Mouse (Mus musculus): ENCODE measurements around the gene Xpr1. TPM values are rescaled to one million over a fixed set of nuclear protein-coding genes. Genes with fewer than 3 reads are reported as not detected.
"Not testable (repeated sequence)": the region's sequence is repeated elsewhere in the genome, so short reads cannot be mapped to it uniquely, and the experiment has no call there.

The Xpr1 gene
- polyA plus RNA-seq, 1 experiment from 2014 or later: 29.3 TPM

GRCm38 (mm10) chr1:155262496-155262895 is 154.7 kb downstream of the Xpr1 start:
- ATAC-seq (ENCODE audit: low FRiP score): not testable (repeated sequence)

GRCm38 (mm10) chr1:155254309-155254708 is 162.9 kb downstream of the Xpr1 start:
- no peaks in the 10 kb centered on the region for H3K9me3 ChIP-seq (ENCODE audit: control insufficient read depth, low read length)
- no peaks in the 10 kb centered on the region for H3K36me3 ChIP-seq (ENCODE audit: control insufficient read depth, insufficient read depth, low read length)
- no peaks in the 10 kb centered on the region for H3K27me3 ChIP-seq (ENCODE audit: control insufficient read depth, insufficient read depth, low read length)
- no peaks in the 10 kb centered on the region for H3K4me1 ChIP-seq (replicated peaks; ENCODE audit: control insufficient read depth, insufficient read depth, low read length)
- no peak for ATAC-seq (ENCODE audit: low FRiP score)
- H3K27ac ChIP-seq (ENCODE audit: low read depth, low read length): no peak overlapping the region
- H3K4me3 ChIP-seq (ENCODE audit: low read depth, low read length): no peak overlapping the region
- no peak for DNase-seq (ENCODE audit: low spot score)
- no peak overlapping the region for H3K9ac ChIP-seq (ENCODE audit: low read depth, low read length)
- no peak overlapping the region for H3K4me2 ChIP-seq (replicated peaks; ENCODE audit: low read depth, low read length)
- 88% methylated on average over 7 of the region's 8 CpGs for WGBS

More at GRCm38 (mm10) chr1:155262496-155262895, 154.7 kb downstream of the Xpr1 start:
- not testable (repeated sequence) for H3K9me3 ChIP-seq (ENCODE audit: control insufficient read depth, low read length); H3K9ac ChIP-seq (ENCODE audit: low read depth, low read length); H3K4me3 ChIP-seq (ENCODE audit: low read depth, low read length); H3K36me3 ChIP-seq (ENCODE audit: control insufficient read depth, insufficient read depth, low read length); DNase-seq (ENCODE audit: low spot score); H3K27me3 ChIP-seq (ENCODE audit: control insufficient read depth, insufficient read depth, low read length); H3K4me2 ChIP-seq (replicated peaks; ENCODE audit: low read depth, low read length); H3K4me1 ChIP-seq (replicated peaks; ENCODE audit: control insufficient read depth, insufficient read depth, low read length); H3K27ac ChIP-seq (ENCODE audit: low read depth, low read length)
- 95% methylated on average over 10 of the region's 10 CpGs for WGBS

- no peaks in the 10 kb centered on the region for H3K4me1 ChIP-seq (replicated peaks; ENCODE audit: control insufficient read depth, insufficient read depth, low read length)
- no peak for DNase-seq (ENCODE audit: low spot score)
- no peaks in the 10 kb centered on the region for H3K36me3 ChIP-seq (ENCODE audit: control insufficient read depth, insufficient read depth, low read length)
- no peak overlapping the region for H3K4me3 ChIP-seq (ENCODE audit: low read depth, low read length)
- ATAC-seq (ENCODE audit: low FRiP score): no peak
- no peak overlapping the region for H3K9ac ChIP-seq (ENCODE audit: low read depth, low read length)
- H3K27ac ChIP-seq (ENCODE audit: low read depth, low read length): no peak overlapping the region
- H3K9me3 ChIP-seq (ENCODE audit: control insufficient read depth, low read length): no peaks in the 10 kb centered on the region
- no peak overlapping the region for H3K4me2 ChIP-seq (replicated peaks; ENCODE audit: low read depth, low read length)
- WGBS: 81% methylated on average over 12 of the region's 12 CpGs
- no peaks in the 10 kb centered on the region for H3K27me3 ChIP-seq (ENCODE audit: control insufficient read depth, insufficient read depth, low read length)
These were observed 164.1 kb downstream of the Xpr1 start for GRCm38 (mm10) chr1:155253126-155253525.

GRCm38 (mm10) chr1:155252631-155253121 is 164.5 kb downstream of the Xpr1 start:
- Histone ChIP-seq H3K9me3 (ENCODE audit: control insufficient read depth, low read length) (no peaks in the 10 kb centered on the region), H3K4me3 (ENCODE audit: low read depth, low read length) (no peak overlapping the region), H3K27me3 (ENCODE audit: control insufficient read depth, insufficient read depth, low read length) (no peaks in the 10 kb centered on the region), H3K4me2 (replicated peaks; ENCODE audit: low read depth, low read length) (no peak overlapping the region), H3K4me1 (replicated peaks; ENCODE audit: control insufficient read depth, insufficient read depth, low read length) (no peaks in the 10 kb centered on the region), H3K27ac (ENCODE audit: low read depth, low read length) (no peak overlapping the region), H3K36me3 (ENCODE audit: control insufficient read depth, insufficient read depth, low read length) (no peaks in the 10 kb centered on the region), H3K9ac (ENCODE audit: low read depth, low read length) (no peak overlapping the region)
- WGBS: 54% methylated on average over 6 of the region's 6 CpGs
- DNase-seq (ENCODE audit: low spot score): no peak
- no peak for ATAC-seq (ENCODE audit: low FRiP score)

GRCm38 (mm10) chr1:155251596-155251995 is 165.6 kb downstream of the Xpr1 start:
- H3K4me1 ChIP-seq (replicated peaks; ENCODE audit: control insufficient read depth, insufficient read depth, low read length): no peaks in the 10 kb centered on the region
- H3K27ac ChIP-seq (ENCODE audit: low read depth, low read length): no peak overlapping the region
- no peaks in the 10 kb centered on the region; the same call in 1 of the 2 replicates for H3K27me3 ChIP-seq (ENCODE audit: control insufficient read depth, insufficient read depth, low read length)
- DNase-seq (ENCODE audit: low spot score): no peak
- no peak for ATAC-seq (ENCODE audit: low FRiP score)
- no peaks in the 10 kb centered on the region for H3K36me3 ChIP-seq (ENCODE audit: control insufficient read depth, insufficient read depth, low read length)
- no peak overlapping the region for H3K4me3 ChIP-seq (ENCODE audit: low read depth, low read length)
- WGBS: 83% methylated on average over 5 of the region's 5 CpGs
- no peak overlapping the region for H3K4me2 ChIP-seq (replicated peaks; ENCODE audit: low read depth, low read length)
- H3K9ac ChIP-seq (ENCODE audit: low read depth, low read length): no peak overlapping the region
- no peaks in the 10 kb centered on the region for H3K9me3 ChIP-seq (ENCODE audit: control insufficient read depth, low read length)

- Histone ChIP-seq H3K36me3 (ENCODE audit: control insufficient read depth, insufficient read depth, low read length) (no peaks in the 10 kb centered on the region), H3K27ac (ENCODE audit: low read depth, low read length) (no peak overlapping the region), H3K4me2 (replicated peaks; ENCODE audit: low read depth, low read length) (no peak overlapping the region), H3K4me3 (ENCODE audit: low read depth, low read length) (no peak overlapping the region), H3K27me3 (ENCODE audit: control insufficient read depth, insufficient read depth, low read length) (no peaks in the 10 kb centered on the region; the same call in 1 of the 2 replicates), H3K9me3 (ENCODE audit: control insufficient read depth, low read length) (no peaks in the 10 kb centered on the region), H3K9ac (ENCODE audit: low read depth, low read length) (no peak overlapping the region), H3K4me1 (replicated peaks; ENCODE audit: control insufficient read depth, insufficient read depth, low read length) (no peaks in the 10 kb centered on the region)
- 36% methylated on average over 4 of the region's 4 CpGs for WGBS
- ATAC-seq (ENCODE audit: low FRiP score) (no peak), DNase-seq (ENCODE audit: low spot score) (no peak)
These were observed 166.6 kb downstream of the Xpr1 start for GRCm38 (mm10) chr1:155250531-155251135.

GRCm38 (mm10) chr1:155249896-155250295 is 167.3 kb downstream of the Xpr1 start:
- Histone ChIP-seq H3K27me3 (ENCODE audit: control insufficient read depth, insufficient read depth, low read length) (no peaks in the 10 kb centered on the region; the same call in 1 of the 2 replicates), H3K4me3 (ENCODE audit: low read depth, low read length) (no peak overlapping the region)
- DNase-seq (ENCODE audit: low spot score): no peak

GRCm38 (mm10) chr1:155248041-155248440 is 169.2 kb downstream of the Xpr1 start:
- Histone ChIP-seq H3K4me3 (ENCODE audit: low read depth, low read length) (no peak overlapping the region), H3K4me1 (replicated peaks; ENCODE audit: control insufficient read depth, insufficient read depth, low read length) (peaks cover 5% of the 10 kb centered on the region; the same call in 1 of the 2 replicates), H3K27me3 (ENCODE audit: control insufficient read depth, insufficient read depth, low read length) (peaks cover 6% of the 10 kb centered on the region), H3K9ac (ENCODE audit: low read depth, low read length) (no peak overlapping the region), H3K27ac (ENCODE audit: low read depth, low read length) (no peak overlapping the region), H3K9me3 (ENCODE audit: control insufficient read depth, low read length) (no peaks in the 10 kb centered on the region), H3K36me3 (ENCODE audit: control insufficient read depth, insufficient read depth, low read length) (no peaks in the 10 kb centered on the region), H3K4me2 (replicated peaks; ENCODE audit: low read depth, low read length) (no peak overlapping the region)
- 80% methylated on average over 5 of the region's 5 CpGs for WGBS
- ATAC-seq (ENCODE audit: low FRiP score) (no peak), DNase-seq (ENCODE audit: low spot score) (no peak)

More at GRCm38 (mm10) chr1:155249896-155250295, 167.3 kb downstream of the Xpr1 start:
- H3K9ac ChIP-seq (ENCODE audit: low read depth, low read length): no peak overlapping the region
- 50% methylated on average over 5 of the region's 5 CpGs for WGBS
- no peak overlapping the region for H3K4me2 ChIP-seq (replicated peaks; ENCODE audit: low read depth, low read length)
- H3K36me3 ChIP-seq (ENCODE audit: control insufficient read depth, insufficient read depth, low read length): no peaks in the 10 kb centered on the region
- H3K4me1 ChIP-seq (replicated peaks; ENCODE audit: control insufficient read depth, insufficient read depth, low read length): no peaks in the 10 kb centered on the region
- ATAC-seq (ENCODE audit: low FRiP score): no peak
- no peaks in the 10 kb centered on the region for H3K9me3 ChIP-seq (ENCODE audit: control insufficient read depth, low read length)
- no peak overlapping the region for H3K27ac ChIP-seq (ENCODE audit: low read depth, low read length)

GRCm38 (mm10) chr1:155247441-155247840 is 169.8 kb downstream of the Xpr1 start:
- WGBS: 45% methylated on average over 5 of the region's 5 CpGs

More at GRCm38 (mm10) chr1:155247441-155247840, 169.8 kb downstream of the Xpr1 start:
- no peak overlapping the region for H3K4me3 ChIP-seq (ENCODE audit: low read depth, low read length)
- DNase-seq (ENCODE audit: low spot score): no peak
- H3K4me2 ChIP-seq (replicated peaks; ENCODE audit: low read depth, low read length): no peak overlapping the region
- peaks cover 6% of the 10 kb centered on the region for H3K27me3 ChIP-seq (ENCODE audit: control insufficient read depth, insufficient read depth, low read length)
- ATAC-seq (ENCODE audit: low FRiP score): no peak
- H3K9me3 ChIP-seq (ENCODE audit: control insufficient read depth, low read length): no peaks in the 10 kb centered on the region
- peaks cover 5% of the 10 kb centered on the region; the same call in 1 of the 2 replicates for H3K4me1 ChIP-seq (replicated peaks; ENCODE audit: control insufficient read depth, insufficient read depth, low read length)
- H3K36me3 ChIP-seq (ENCODE audit: control insufficient read depth, insufficient read depth, low read length): no peaks in the 10 kb centered on the region
- no peak overlapping the region for H3K9ac ChIP-seq (ENCODE audit: low read depth, low read length)
- H3K27ac ChIP-seq (ENCODE audit: low read depth, low read length): no peak overlapping the region
